Comparison of ENCODE assay signal across 8 mouse cellular contexts in the genomic region with DNA sequence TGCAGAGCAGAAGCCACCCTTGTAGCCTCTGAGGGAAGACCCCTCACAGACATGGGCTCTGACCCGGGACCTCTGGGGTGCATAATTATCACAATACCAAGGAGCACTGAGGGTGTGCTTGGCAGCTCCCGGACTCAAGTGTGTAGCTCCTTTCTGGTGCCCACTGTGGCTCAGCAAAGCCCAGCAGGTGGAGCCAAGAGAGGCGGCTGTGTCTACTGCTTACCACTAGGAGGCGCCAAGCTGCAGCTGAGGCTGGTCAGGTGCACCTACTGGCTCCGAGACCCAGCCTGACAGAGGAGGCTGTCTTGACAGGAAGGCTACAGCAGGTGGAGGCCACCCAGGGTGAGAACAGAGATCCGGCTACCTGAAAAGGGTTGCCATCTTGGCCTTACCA. TPM values are rescaled to one million over a fixed set of nuclear protein-coding genes. Genes with fewer than 3 reads are reported as not detected.
DNase-seq lines count a peak whose midpoint lies in the region; ATAC-seq and TF ChIP-seq lines count a peak whose summit lies in the region.

No protein-coding gene starts in this region.

- no peak overlapping the region for H3K9ac ChIP-seq in CH12.LX (ENCODE audit: insufficient read depth, low read depth)

- TF ChIP-seq CTCF in CH12.LX (conservative IDR thresholded peaks at IDR 0.05 in 1 of 2, IDR thresholded peaks at IDR 0.05 in 1 of 2; ENCODE audit: low read depth in 2 of 2, low read length in 2 of 2) = peak; percentile 76 to 100
- peak; percentile 94; the same call in 1 of the 2 replicates for TF ChIP-seq CTCF in small intestine, adult 2 months (IDR thresholded peaks at IDR 0.05; ENCODE audit: extremely low read depth, insufficient read length, insufficient replicate concordance, low read depth, low read length)

- dilution Hi-C loops in CH12.LX (cut with MboI; ENCODE audit: extremely low pct_ligation_motif_present, extremely low pct_unique_long_range_greater_than_20kb, low sequenced_read_pairs) = no loop called here

- no peaks in the 10 kb centered on the region for H3K36me3 ChIP-seq in CH12.LX (replicated peaks in 1 of 2; ENCODE audit: control insufficient read depth in 1 of 2, insufficient read depth in 1 of 2, low read length in 1 of 2)
- no peaks in the 10 kb centered on the region for H3K36me3 ChIP-seq in midbrain, embryonic 10.5 days
- H3K36me3 ChIP-seq in small intestine, adult 2 months (ENCODE audit: control insufficient read depth, insufficient read depth, low read length) = no peaks in the 10 kb centered on the region

- H3K79me2 ChIP-seq in CH12.LX (replicated peaks; ENCODE audit: control insufficient read depth, extremely low read depth, insufficient read depth, poor library complexity, severe bottlenecking) = no peaks in the 10 kb centered on the region

- peak; percentile 83 for TF ChIP-seq RAD21 in CH12.LX (IDR thresholded peaks at IDR 0.05; ENCODE audit: low read depth, low read length)

- peaks cover 78% of the 10 kb centered on the region for H3K27me3 ChIP-seq in CH12.LX (replicated peaks)
- H3K27me3 ChIP-seq in midbrain, embryonic 10.5 days (ENCODE audit: low read depth, poor library complexity, severe bottlenecking) = peaks cover 28% of the 10 kb centered on the region
- H3K27me3 ChIP-seq in small intestine, adult 2 months (ENCODE audit: control insufficient read depth, insufficient read depth, low read length) = no peaks in the 10 kb centered on the region

- H3K4me3 ChIP-seq in CH12.LX (replicated peaks in 1 of 3; ENCODE audit: low read depth in 2 of 3, low read length in 2 of 3, poor library complexity in 1 of 3) = no peak overlapping the region
- no peak overlapping the region for H3K4me3 ChIP-seq in midbrain, embryonic 10.5 days
- no peak overlapping the region for H3K4me3 ChIP-seq in small intestine, adult 2 months (ENCODE audit: low read depth, low read length)

- peak; percentile 73 for DNase-seq in CH12.LX (ENCODE audit: extremely low read depth)
- peak; percentile 49 for DNase-seq in adipocyte (ENCODE audit: low spot score)
- DNase-seq in left cerebral cortex, adult 18-20 months (ENCODE audit: low spot score in 2 of 2) = peak; percentile 68 to 76
- peak; percentile 75 for DNase-seq in midbrain, embryonic 10.5 days (ENCODE audit: low spot score)

- in situ Hi-C loops in CH12.LX (cut with MboI; ENCODE audit: low pct_ligation_motif_present, low pct_unique_long_range_greater_than_20kb, low sequenced_read_pairs) = loop anchor here (25.0 kb wide), 1 partner anchor 282 kb away; no protein-coding TSS in a partner anchor

- no peaks in the 10 kb centered on the region for H3K4me1 ChIP-seq in CH12.LX (ENCODE audit: control insufficient read depth in 1 of 2, insufficient read depth in 2 of 2)
- 0 out of 2 replicates have a peak, but pooled peaks cover 5% of the 10 kb centered on the region for H3K4me1 ChIP-seq in midbrain, embryonic 10.5 days
- peaks cover 4% of the 10 kb centered on the region; the same call in 1 of the 2 replicates for H3K4me1 ChIP-seq in small intestine, adult 2 months (ENCODE audit: control insufficient read depth, insufficient read depth, insufficient read length, low read length)

- WGBS in midbrain, embryonic 10.5 days = 20% methylated on average over 6 of the region's 6 CpGs
- WGBS in small intestine, adult 2 months = 6% methylated on average over 6 of the region's 6 CpGs

- no peaks in the 10 kb centered on the region for H3K9me3 ChIP-seq in CH12.LX (replicated peaks; ENCODE audit: low read length)
- no peaks in the 10 kb centered on the region for H3K9me3 ChIP-seq in midbrain, embryonic 10.5 days (replicated peaks)

- ATAC-seq in erythroblast, adult 5-6 weeks (replicated peaks; ENCODE audit: low FRiP score, poor library complexity, severe bottlenecking) = 0 out of 2 replicates have a peak, but pooled peaks have one; percentile 41
- peak; percentile 71 to 81 for ATAC-seq in hematopoietic stem cell, adult 5-6 weeks (replicated peaks in 1 of 2; ENCODE audit: insufficient read depth in 1 of 2, low FRiP score in 2 of 2, low TSS enrichment in 1 of 2, low read depth in 1 of 2, poor library complexity in 2 of 2, severe bottlenecking in 2 of 2)
- no peak; the same call in 1 of the 2 replicates for ATAC-seq in erythroid progenitor cell, adult 5-6 weeks (replicated peaks; ENCODE audit: low FRiP score, poor library complexity, severe bottlenecking)

- no peak for TF ChIP-seq POLR2A in CH12.LX (IDR thresholded peaks at IDR 0.05; ENCODE audit: low read depth, low read length)
- TF ChIP-seq POLR2A in small intestine, adult 2 months (IDR thresholded peaks at IDR 0.05; ENCODE audit: low read depth, low read length) = no peak

- TF ChIP-seq EP300 in CH12.LX (IDR thresholded peaks at IDR 0.05; ENCODE audit: low read length) = no peak

- no peak overlapping the region for H3K27ac ChIP-seq in CH12.LX (ENCODE audit: insufficient read depth, low read depth)
- H3K27ac ChIP-seq in midbrain, embryonic 10.5 days (replicated peaks) = no peak overlapping the region
- H3K27ac ChIP-seq in small intestine, adult 2 months (ENCODE audit: insufficient read depth, low read depth, low read length) = 0 out of 2 replicates have a peak overlapping the region, but pooled peaks have one; percentile 26

- H3K4me2 ChIP-seq in CH12.LX (ENCODE audit: insufficient read depth, low read depth, poor library complexity, severe bottlenecking) = no peak overlapping the region

TF ChIP-seq in CH12.LX, 34 proteins besides CTCF, POLR2A, EP300 and RAD21:
- TF ChIP-seq MAFK (IDR thresholded peaks at IDR 0.05; ENCODE audit: insufficient replicate concordance, low read length) = no peak
- TF ChIP-seq USF1 (IDR thresholded peaks at IDR 0.05; ENCODE audit: low read depth, low read length) = no peak; the same call in 1 of the 2 replicates
- TF ChIP-seq SMC3 (IDR thresholded peaks at IDR 0.05; ENCODE audit: low read depth, low read length) = peak; percentile 100
- TF ChIP-seq TCF12 (IDR thresholded peaks at IDR 0.05; ENCODE audit: low read depth, low read length) = peak; percentile 42; the same call in 1 of the 2 replicates
- no peak for TF ChIP-seq UBTF (IDR thresholded peaks at IDR 0.05; ENCODE audit: low read depth, low read length)
- no peak; the same call in 1 of the 2 replicates for TF ChIP-seq USF2 (conservative IDR thresholded peaks at IDR 0.05; ENCODE audit: low read depth, low read length)
- TF ChIP-seq NRF1 (IDR thresholded peaks at IDR 0.05; ENCODE audit: low read depth, low read length) = 0 out of 2 replicates have a peak, but pooled peaks have one; percentile 15
- peak; percentile 81; the same call in 1 of the 2 replicates for TF ChIP-seq NELFE (IDR thresholded peaks at IDR 0.05; ENCODE audit: low read depth, low read length)
- no peak for TF ChIP-seq MXI1 (IDR thresholded peaks at IDR 0.05; ENCODE audit: low read depth, low read length)
- peak; percentile 31; the same call in 1 of the 2 replicates for TF ChIP-seq BHLHE40 (IDR thresholded peaks at IDR 0.05; ENCODE audit: low read depth, low read length)
- TF ChIP-seq ZC3H11A (IDR thresholded peaks at IDR 0.05; ENCODE audit: low read depth, low read length) = peak; percentile 77; the same call in 1 of the 2 replicates

RNA-seq across cellular contexts. Expression of a gene that starts 56.9 kb away (rescaled TPM):
- total RNA-seq in CH12.LX (2012; rRNA removed) = not detected in 2 replicates
- not detected in 2 replicates for total RNA-seq in CH12.LX (2014; rRNA removed)
- polyA plus RNA-seq in CH12.LX (2012; ENCODE audit: insufficient read length, low read depth) = not detected in 2 replicates
- not detected in 2 replicates for total RNA-seq in erythroblast, adult 5-6 weeks (2015; ENCODE audit: low replicate concordance)
- total RNA-seq in erythroblast, adult 5-6 weeks (2017; ENCODE audit: low replicate concordance) = not detected in 2 replicates
- 0.31 TPM in 1 of 2 replicates, not detected in the other for total RNA-seq in hematopoietic stem cell, adult 5-6 weeks (2017)
- 10 to 100 TPM; 13.2 to 17.9 TPM for total RNA-seq in left cerebral cortex, adult 18-20 months (2021)
- 0.07 TPM in 2 replicates for polyA plus RNA-seq in midbrain, embryonic 10.5 days (2016; fragmentation: Nextera tagmentation; extraction: Ambion mirVana)
- polyA plus RNA-seq in small intestine, adult 2 months (2012; rRNA removed) = 7.2 and 38.9 TPM in 2 replicates
- total RNA-seq in erythroid progenitor cell, adult 5-6 weeks (2015; ENCODE audit: low replicate concordance) = not detected in 2 replicates
- total RNA-seq in erythroid progenitor cell, adult 5-6 weeks (2017; ENCODE audit: low replicate concordance) = not detected in 2 replicates

Comparison
In these comparisons a context has a peak if more than half of its experiments do, and no peak if none do; other contexts are left out.
1. RNA of a gene that starts 56.9 kb away (total RNA-seq): 13.2 to 17.9 TPM in left cerebral cortex, adult 18-20 months; not detected in CH12.LX, not detected in erythroblast, adult 5-6 weeks, 0.31 TPM in hematopoietic stem cell, adult 5-6 weeks and not detected in erythroid progenitor cell, adult 5-6 weeks; every median in the first group is over 10 times any median in the second.
2. Peak in every context shown above with its lines, with median percentiles within 50 percentile points of each other: DNase-seq.